Mouse (Mus musculus): ENCODE data around the gene Etfbkmt. TPM values are rescaled to one million over a fixed set of nuclear protein-coding genes. Genes with fewer than 3 reads are reported as not detected.

Gene Etfbkmt
- polyA plus RNA-seq, 1 experiment from 2014 or later, result 24.3 TPM

DNA sequence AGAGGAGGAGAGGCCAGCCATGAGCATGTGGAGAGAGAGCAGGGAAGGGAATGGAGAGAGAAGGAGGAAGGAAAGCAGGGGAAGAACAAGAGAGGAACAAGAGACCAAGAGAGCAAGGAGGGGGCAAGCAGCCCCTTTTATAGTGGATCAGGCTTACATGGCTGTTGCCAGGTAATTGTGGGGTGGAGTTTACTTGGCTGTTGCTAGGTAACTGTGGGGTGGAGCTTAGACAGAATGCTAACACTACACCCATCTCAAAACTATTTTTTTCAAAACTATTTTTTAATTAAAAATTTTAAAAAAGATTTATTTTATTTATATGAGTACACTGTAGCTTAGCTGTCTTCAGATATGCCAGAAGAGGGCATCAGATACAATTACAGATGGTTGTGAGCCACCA is 58.9 kb downstream of the Etfbkmt start:
- no peak for DNase-seq (ENCODE audit: low spot score)
- H3K4me3 ChIP-seq (ENCODE audit: low read depth, low read length), result no peak overlapping the region
- no peak overlapping the region for H3K9ac ChIP-seq (replicated peaks; ENCODE audit: low read depth)
- TF ChIP-seq CTCF (IDR thresholded peaks at IDR 0.05) (no peak), EP300 (IDR thresholded peaks at IDR 0.05) (no peak)
- no peak overlapping the region for H3K4me2 ChIP-seq (replicated peaks; ENCODE audit: low read depth, low read length)
- H3K9me3 ChIP-seq (ENCODE audit: low read length), result no peaks in the 10 kb centered on the region
- peaks cover 3% of the 10 kb centered on the region; the same call in 1 of the 2 replicates for H3K4me1 ChIP-seq (ENCODE audit: insufficient read depth, low read depth, low read length)
- ATAC-seq, result no peak
- H3K27me3 ChIP-seq (replicated peaks; ENCODE audit: insufficient read depth, low read length), result no peaks in the 10 kb centered on the region
- H3K27ac ChIP-seq (ENCODE audit: low read length), result no peak overlapping the region
- H3K36me3 ChIP-seq (ENCODE audit: insufficient read depth, low read length), result no peaks in the 10 kb centered on the region

Other genes with a start within 250 kb of the Etfbkmt start
- gene Caprin2, start 243.6 kb upstream of the Etfbkmt start, polyA plus RNA-seq (2015; fragmentation: Nextera tagmentation; extraction: Ambion mirVana), result 3.8 and 5.1 TPM in 2 replicates
- 46.3 and 47.8 TPM in 2 replicates for gene Sinhcaf, start 193.4 kb upstream of the Etfbkmt start, polyA plus RNA-seq (2015; fragmentation: Nextera tagmentation; extraction: Ambion mirVana)
- gene Dennd5b, start 38.2 kb upstream of the Etfbkmt start, polyA plus RNA-seq (2015; fragmentation: Nextera tagmentation; extraction: Ambion mirVana), result 3.6 and 4.3 TPM in 2 replicates
- not detected in 2 replicates for gene Gm10203, start 9.7 kb upstream of the Etfbkmt start, polyA plus RNA-seq (2015; fragmentation: Nextera tagmentation; extraction: Ambion mirVana)
- gene Amn1, start 48.9 kb downstream of the Etfbkmt start, polyA plus RNA-seq (2015; fragmentation: Nextera tagmentation; extraction: Ambion mirVana), result 26.0 and 31.9 TPM in 2 replicates
- gene Resf1, start 169.6 kb downstream of the Etfbkmt start, polyA plus RNA-seq (2015; fragmentation: Nextera tagmentation; extraction: Ambion mirVana), result 46.4 and 46.9 TPM in 2 replicates